Mouse (Mus musculus) lung, postnatal 4 days (tissue): Measurements from ENCODE around the gene Daw1.
A peak's percentile ranks its signal among the peaks of the same experiment; 100 is the strongest.

Experiments used
- DNase-seq, 2 experiments: peaks; one replicate each; pipeline ENCODE4 v3.0.0; 2021

The Daw1 gene

DNA sequence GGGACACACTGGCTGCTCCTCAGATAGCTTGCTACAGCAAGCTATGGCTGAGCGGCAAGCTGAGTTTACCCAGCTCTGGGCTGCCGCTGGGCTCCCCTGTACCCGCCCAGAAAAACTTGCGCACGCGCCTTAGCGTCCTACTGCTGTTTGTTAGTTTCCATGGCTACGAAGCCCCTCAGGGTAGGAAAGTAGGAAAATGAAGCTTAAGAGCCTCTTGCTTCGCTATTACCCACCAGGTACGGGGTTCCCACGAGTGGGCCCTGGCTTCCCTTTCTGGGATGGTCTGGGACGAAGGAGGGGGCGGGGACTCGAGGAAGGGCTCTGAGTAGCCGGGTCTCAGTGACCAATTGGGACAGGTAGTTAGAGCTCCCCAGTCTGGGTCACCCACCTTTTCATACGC lies at the start of gene Daw1:
Gene Daw1 (plus strand): TSS at position 150 of the 400 bp plus-strand sequence.
- peak; percentile 70 to 75 for DNase-seq

DNA sequence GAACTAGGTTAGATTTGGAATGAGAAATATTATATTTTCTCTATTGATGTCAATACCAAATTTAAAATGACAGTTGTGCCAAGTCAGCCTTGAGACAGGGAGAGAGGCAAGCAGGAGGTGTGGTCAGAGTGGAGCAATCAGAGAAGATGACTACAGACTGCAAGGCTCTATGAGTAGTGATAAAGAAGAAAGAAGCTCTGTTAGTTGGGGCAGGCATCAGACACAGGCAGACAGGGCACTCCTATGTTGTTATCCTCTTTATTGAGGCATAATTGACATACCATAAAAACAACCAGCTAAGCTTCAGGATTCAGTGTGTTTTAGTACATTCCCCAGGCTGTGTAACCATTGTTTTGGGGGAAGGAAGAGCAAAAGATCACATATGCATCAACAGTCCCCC lies 48.6 kb upstream of the Daw1 start:
- no peak for DNase-seq

DNA sequence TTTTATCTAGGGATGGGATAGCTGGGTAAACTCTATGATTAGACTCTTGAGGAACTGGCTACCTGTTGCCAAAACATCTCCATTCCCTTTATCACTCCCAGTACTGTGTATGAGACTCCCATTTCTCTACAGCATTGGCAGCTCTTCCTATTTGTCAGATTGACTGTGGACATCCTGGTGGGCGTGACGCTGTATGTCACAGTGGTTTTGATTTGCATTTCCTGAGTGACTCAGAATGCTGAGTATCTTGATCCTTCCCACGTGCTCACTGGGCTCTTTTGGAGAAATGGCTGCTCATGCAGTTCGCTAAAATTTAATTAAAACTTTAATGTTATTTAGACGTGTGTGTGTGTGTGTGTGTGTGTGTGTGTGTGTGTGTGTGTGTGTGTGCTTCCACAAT lies 47.8 kb upstream of the Daw1 start:
- DNase-seq = no peak

DNA sequence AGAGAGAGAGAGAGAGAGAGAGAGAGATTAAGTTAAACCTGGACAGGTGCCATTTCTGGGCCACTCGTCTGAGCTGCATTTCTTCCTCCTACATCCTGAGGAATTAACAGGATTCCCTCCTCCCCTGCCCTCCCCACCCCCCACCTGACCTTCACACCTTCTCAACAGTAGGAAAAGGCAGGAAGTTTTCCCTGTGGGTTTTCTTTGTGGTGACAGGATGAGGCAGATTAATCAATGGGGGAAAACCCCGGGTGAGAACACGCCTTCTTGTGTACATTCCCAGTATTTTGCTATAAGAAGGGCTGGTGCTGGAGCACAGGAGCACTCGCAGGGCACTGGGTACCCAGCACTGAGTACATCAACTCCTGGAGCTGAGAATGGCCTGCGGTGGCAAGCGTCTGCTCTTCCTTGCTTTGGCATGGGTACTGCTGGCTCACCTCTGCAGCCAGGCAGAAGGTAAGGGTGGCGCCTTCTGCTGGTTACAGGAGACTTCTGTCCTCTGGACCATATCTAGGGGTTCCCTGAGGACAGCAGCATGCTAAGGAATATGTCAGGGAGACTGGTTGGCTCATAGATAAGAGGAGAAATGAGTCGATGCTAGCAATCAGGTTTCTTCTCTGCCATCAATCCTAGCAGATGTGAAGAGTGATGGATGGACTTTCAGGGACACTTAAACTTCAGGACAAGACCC lies 43.0 kb upstream of the Daw1 start, which contains the start of gene Ccl20:
Gene Ccl20 (plus strand): TSS at position 320 of the 691 bp plus-strand sequence.
- DNase-seq = no peak

DNA sequence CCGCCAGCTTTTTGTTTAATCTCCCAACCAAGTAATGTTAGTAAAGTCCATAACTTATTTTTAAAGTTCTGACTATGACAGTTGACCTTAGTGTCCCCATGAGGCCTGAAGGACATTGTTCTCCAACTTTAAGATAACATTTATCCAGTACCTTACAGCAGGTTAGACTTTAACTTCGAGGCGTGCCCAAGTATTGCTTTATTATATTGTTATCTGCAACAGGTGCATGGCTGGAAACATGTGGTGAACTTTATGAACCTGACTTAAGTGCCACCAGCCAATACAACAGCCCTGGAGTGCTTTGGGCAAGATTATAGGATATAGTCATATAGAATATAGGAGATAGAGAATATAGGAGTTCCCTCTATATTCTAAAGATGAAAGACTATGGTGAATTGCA lies 42.3 kb upstream of the Daw1 start:
- no peak for DNase-seq

DNA sequence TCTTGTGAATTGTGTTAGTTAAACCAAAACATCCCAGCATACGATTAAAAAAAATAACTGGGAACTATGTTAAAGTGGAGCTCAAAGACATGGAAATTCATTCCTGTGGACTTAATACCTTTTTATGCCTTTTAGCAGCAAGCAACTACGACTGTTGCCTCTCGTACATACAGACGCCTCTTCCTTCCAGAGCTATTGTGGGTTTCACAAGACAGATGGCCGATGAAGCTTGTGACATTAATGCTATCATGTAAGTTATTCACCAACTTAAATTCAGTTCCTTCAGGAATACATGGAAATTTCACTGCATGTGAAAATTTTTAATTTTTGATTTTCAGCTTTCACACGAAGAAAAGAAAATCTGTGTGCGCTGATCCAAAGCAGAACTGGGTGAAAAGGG lies 41.9 kb upstream of the Daw1 start:
- DNase-seq = no peak

DNA sequence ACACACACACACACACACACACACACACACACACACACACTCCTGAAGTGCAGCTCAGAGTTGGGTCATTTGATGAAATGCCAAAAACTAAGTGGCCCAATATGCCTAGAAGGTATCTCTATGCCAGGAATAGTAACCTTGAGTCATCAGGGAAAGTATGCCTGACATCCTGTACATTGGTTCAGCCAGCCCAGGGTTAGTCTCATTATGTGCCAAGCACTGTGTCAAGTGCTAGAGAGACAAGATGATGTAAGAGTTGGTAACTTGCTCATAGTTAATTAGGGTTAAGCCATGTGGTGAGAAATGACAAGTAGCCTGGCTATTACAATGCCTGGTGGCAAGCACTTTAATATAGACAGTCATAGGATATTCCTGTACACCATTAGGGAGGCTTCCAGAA lies 39.6 kb upstream of the Daw1 start:
- DNase-seq = no peak

DNA sequence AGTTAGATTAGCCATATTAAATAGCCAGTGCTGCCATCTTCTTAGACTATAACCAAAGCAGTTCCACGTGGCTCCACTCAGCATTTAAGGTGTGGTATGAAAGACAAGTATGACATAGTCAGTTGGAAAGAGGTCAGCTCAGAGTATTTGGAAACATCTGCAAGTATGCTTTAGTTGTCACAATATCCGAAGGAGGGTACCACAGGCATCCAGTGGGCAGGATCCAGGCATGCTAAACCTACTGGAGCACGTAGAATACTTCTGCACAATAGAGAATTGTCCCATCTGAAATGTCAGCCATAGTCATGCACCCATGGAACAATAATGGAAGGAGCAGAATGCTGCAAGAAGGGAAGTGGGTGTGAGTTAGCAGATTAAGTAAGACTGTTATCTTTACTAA lies 39.2 kb upstream of the Daw1 start:
- no peak for DNase-seq

DNA sequence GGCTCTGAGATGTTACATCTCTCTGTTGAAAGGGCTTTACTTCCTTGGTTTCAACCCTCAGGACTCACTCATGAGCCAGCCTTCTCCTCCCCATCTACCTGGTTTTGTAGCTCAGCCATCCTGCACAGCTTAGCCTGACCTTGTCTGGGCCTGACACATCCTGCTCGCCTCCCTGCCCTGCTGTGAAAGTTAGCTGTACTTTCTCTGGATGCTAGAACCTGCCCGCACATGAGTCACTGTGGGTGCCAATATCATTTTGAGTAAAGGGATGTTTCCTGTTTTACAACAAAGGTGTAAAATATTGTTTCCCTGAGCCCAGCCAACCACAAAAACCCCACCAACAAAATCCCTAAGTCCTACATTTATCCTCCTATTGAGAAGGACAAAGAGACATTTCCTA lies 36.4 kb upstream of the Daw1 start:
- DNase-seq = no peak

DNA sequence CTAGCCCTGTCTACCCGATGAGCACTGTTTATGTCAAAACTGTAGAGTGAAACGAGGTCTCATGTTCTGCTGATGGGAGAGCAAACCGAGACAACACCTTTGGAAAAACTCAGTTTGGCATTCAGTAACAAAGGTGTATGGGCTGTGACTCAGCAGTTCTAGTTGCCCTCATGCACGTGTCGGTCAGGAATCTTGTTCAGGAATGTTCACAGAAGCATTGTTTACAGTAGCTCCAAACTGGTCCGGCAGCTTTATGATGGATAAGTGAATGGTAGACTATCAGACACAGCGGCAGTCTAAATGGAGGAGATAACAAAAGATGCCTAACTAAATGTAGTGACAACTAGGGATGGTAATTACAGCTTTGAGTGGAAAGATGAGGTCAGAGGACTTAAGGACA lies 23.7 kb upstream of the Daw1 start:
- peak; percentile 21 to 25 for DNase-seq

DNA sequence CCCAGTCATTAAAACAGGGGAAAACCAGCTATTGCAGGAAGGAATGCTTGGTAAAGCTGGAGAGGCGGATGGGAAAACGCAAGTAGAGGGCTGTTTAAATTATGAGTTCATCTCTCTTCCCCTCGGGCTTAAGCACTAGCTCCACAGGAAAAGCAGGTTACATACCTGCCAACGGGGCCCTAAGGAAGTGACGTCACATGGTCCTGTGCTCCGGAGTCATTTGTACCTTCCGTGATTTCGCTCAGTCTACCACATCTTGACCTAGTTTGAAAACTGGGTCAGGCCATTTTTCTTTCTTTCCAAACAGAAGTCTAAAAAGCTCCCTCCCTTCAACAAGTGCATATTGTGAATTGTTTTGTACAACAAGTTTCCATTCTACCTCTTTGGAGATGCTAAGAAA lies 21.7 kb upstream of the Daw1 start:
- DNase-seq = peak in 1 of 2 experiments; percentile 28

DNA sequence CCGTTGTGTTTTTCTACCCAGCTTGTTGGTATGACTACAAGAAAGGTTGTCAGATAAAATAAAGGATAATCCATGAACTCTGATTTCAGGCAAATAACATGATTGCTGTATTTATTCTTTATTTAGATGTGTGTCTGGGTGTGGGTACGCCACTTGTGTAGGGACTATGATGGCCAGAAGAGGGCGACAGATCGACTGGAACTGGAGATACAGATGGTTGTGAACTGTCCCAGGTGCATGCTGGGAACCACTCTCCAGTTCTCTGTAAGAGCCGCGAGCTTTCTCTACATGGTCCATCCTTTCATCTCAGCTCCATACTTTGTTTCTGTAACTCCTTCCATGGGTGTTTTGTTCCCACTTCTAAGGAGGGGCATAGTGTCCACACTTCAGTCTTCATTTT lies 20.8 kb upstream of the Daw1 start:
- DNase-seq = no peak

DNA sequence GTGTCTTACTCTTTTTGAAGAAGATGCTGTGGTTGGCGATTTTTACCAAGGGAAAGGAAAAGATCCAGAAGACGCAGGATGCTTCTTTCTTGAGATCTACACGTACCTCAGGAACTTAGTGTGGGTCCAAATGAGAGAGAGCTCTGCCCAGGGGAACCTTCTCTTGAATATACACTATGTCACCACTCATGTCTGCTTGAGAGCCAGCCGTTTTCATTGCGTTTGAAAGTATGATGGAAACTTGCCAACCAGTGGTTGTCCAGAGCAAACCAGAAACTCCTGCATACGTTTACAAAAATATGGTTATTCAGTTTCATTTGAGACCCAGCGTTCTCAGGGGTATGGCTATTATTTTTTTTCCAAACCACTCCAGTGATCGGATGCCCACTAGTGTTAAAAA lies 18.0 kb upstream of the Daw1 start:
- DNase-seq = no peak

DNA sequence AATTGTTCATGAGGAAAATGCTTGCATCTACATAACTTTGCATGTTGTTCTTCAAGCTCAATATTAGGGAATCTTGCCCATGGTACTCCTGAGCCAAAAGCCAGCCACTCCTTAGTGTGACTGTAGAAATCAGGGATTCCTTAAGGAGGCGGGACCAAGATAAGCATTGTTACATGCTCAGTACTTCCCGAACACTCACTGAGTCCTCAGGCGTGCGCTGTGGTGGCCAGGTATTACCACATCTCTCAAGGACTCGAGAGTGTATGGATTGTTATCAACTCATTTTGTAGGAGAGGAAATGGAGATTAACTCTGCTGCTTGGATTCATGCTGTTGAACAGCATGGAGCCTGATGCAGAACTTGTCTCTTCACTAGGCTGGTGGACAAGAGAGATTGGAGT lies 17.5 kb upstream of the Daw1 start:
- peak; percentile 34 to 73 for DNase-seq

DNA sequence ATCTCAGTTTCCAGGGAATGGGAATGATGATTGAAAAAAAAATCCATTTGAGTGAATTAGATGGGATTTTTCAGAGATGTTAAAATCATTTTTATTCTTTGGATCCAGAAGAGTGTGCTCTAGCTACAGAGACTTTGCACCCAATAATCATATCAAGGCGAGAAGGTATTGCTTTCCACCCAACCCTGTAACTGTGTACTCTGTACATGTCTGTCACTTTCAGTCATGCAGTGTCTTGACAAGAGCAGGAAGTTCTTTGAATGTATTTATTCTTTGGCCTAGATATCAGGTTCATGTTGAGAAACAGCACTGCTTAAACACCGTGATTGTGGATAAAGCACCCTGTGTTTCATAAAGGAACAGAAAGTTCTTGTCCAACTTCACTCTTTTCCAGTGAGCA lies 13.0 kb upstream of the Daw1 start:
- no peak for DNase-seq

DNA sequence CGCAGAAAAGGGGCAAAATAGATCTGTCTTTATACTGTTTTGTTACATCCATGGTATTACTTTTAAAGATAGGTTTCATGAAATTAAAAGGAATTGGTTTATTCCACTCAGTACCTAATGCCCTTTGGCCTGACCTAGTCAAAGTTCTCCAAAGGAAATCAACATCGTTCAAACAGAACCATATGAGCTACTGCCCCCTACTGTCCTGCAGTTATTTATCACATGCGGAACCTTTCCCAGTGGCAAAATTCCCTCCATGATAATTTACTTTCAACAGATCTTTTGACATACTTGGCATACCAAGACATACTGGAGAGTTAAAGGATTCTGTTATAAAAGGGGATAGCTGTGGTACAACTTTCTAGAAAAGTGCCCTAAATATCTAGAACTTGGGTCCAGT lies 9.3 kb upstream of the Daw1 start:
- DNase-seq = no peak

DNA sequence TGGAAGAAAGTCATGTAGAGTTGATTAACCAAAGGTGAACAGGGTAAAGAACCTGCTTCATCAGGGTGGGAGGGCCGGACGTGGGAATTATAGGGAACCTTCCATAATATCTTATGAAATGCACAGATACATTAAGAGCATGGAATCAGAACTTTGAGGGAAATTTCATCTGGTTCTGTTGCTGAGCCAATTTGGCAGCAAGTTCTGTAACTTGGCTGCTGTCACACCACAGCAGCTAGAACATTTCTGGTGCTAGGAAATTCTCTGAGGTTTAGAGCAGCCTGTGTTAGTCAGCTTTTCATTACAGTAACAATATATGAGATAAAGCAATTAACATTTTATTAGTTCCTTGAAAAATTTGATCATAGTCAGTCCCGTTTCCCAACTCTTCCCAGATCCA lies 6.6 kb upstream of the Daw1 start:
- no peak for DNase-seq

DNA sequence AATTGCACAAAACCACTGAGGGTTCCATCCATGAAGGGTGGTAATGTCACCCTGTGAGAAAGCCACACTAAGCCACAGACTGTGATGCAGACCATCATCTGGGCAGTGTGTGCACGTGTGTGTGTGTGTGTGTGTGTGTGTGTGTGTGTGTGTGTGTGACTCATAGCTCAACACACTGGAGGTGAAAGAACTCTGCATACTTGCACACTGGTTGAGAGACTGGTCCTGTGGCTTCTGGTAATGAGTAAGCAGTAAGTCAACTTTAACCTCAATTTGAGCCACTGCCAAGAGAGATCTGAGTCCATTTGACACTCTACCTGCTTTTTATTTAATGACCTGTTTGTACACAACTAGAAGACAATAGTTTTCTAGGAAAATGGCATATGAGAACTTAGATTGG lies 2.7 kb upstream of the Daw1 start:
- DNase-seq = no peak

DNA sequence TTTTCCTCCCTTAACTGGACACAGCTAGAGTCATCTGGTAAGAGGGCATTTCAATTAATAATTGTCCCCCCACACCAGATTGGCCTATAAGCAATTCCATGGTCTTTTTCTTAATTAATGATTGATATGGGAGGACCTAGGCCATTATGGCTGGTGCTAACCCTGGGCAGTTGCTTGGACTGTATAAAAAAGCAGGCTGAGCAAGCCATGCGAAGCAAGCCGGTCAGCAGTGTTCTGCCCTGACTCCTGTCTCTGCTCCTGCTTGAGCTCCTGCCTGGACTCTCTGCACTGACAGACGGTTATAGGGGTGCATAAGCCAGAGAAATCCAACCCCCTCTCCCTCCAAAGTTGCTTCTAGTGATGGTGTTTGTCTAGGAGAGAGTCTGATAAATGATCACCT lies 2.1 kb downstream of the Daw1 start:
- no peak for DNase-seq

DNA sequence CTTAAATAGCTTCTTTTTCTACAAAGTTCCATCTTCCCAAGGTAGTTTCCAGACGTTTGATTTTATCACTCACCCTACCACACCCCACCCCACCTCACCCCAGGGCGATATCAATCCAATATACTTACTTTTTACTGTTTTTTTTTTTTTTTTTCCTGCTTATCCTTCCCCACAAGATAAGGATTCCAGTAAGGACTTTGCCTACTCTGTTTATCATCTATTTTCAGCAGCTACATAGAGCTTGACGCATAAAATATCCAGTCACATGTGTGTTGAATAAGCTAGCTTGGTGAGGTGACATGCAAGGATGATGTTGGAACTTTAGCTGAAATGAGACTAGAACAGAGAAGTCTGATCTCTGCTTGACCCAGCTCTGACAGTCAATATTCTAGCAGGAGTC lies 4.5 kb downstream of the Daw1 start:
- no peak for DNase-seq

DNA sequence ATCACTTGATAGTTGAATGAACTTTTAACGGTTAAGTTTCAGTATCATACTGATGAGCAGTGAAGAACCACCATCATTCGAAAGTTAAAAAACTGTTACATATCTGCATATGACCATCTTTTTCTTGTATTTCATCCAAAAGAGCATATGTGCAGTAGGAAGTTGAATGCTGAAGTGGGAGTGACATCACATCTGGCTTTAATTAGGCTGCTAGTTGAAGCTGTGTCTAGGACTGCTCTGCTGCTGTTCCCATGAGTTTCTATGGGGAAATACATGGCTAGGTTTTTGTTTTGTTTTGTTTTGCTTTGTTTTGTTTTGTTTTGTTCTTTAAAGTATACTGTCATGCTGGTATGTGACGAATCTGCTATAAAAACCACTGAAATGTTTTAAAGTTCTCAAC lies 9.6 kb downstream of the Daw1 start:
- DNase-seq = no peak

DNA sequence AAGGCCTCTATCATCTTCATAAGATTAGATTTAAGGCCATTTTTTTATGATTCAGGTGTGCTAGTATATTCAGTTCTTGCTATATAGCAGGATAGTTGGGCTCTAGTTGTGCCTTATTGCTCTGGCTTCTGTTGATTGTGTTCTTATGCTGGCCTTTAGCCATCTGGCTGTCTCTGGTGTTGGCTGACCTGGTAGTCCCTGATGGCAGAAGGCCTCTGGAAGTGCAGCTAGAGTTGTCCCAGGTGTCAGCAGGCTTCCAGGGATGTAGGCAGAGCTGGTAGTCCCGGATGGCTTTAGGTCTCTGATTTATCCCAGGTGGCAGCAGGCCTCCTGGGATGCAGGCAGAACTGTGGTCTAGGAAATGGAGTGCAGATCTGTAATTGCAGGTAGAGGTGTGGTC lies 16.4 kb downstream of the Daw1 start:
- DNase-seq = no peak

DNA sequence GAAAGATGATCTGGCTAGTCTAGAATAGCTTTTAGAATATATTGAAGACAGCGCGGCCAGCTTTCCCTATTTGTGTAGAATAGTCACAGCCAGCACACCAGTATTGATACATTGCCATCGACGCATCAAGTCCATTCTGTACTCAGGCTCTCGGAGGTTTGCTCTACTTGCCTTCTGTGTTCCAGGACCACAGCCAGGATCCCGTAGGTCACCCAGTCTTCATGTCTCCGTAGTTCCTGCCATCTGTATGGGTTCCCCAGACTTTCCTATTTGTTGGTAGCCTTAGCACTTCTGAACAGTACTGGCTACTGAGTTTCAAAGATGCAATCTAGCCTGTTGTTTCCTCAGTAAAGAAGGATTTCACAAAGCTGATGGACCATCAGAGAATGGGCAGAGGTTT lies 20.0 kb downstream of the Daw1 start:
- no peak for DNase-seq

DNA sequence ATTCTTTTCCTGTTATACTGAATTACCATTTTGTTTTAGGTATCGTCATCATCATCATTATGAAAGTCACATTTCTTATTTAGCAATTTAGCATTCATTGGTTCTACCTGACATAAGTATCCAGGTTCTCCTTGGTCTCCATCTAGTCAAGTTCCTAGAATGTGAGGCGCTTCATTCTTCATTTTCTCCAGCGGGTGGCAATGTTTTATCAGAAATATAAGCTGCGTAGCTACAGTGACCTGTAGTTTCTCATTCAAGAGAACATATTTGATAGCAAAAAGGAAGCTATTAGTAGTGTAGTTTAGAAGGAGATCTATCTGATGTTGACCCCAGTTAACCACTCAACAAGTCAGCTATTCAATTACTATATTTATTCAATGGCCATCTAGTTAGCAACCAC lies 21.9 kb downstream of the Daw1 start:
- DNase-seq = no peak

DNA sequence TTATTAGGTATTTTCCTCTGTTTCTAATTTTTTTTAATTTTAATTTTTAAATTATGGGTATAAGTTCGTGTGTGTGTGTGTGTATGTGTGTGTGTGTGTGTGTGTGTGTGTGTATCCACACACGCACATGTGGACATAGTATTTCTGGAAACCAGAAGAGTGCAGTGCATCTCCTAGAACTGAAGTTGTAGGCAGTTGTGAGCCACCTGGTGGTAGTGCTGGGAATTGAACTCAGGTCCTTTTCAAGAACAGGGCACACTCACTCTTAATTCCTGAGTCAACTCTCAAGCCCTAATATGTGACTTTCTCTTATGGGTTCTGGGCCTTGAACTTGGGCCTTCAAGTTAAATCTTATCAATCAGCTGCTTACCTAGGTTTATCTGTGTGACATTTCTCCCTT lies 27.6 kb downstream of the Daw1 start:
- DNase-seq = peak in 1 of 2 experiments; percentile 53

DNA sequence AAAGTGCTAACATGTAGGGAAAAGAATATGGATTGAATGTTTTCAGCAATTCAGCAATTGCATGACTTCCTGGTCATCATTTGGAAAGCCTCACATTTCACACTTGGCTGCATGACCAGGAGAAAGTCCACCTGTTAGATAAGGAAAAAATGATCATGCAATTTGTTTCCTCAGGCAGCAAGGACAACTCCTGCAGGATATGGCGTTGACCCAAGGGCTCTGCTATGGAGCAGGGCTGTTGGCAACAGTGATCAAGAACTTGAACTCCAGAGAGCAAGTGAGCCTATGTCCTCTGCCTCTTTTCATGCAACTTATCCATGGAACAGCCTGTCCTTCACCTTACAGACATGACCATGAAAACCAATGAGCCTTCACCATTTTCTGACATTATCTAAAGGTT lies 50.4 kb downstream of the Daw1 start:
- no peak for DNase-seq
